Mouse (Mus musculus) spleen, adult 2 months (tissue): Measurements from ENCODE around the gene Taar3.

Experiments used
- CTCF ChIP-seq: fragments of 200-500 bp; IDR thresholded peaks from 2 replicates; pipeline ENCODE4 v1.5.1; 2011; ENCODE audit warnings: mild to moderate bottlenecking, inconsistent platforms; ENCODE audit not compliant: insufficient read depth, insufficient read length, insufficient replicate concordance; ENCODE audit errors: extremely low read depth
- POLR2A ChIP-seq: fragments of 200-500 bp; IDR thresholded peaks from 2 replicates; pipeline ENCODE4 v1.6.1; 2011; ENCODE audit warnings: low read depth, low read length, inconsistent platforms

- TF ChIP-seq POLR2A (no peak), CTCF (no peak)
Observed at GRCm38 (mm10) chr10:23923941-23924340, 25.4 kb upstream of the Taar3 start.
